Mouse (Mus musculus) embryonic facial prominence, embryonic 14.5 days (tissue): ENCODE results near the gene Nrcam. TPM values are rescaled to one million over a fixed set of nuclear protein-coding genes. Genes with fewer than 3 reads are reported as not detected.

Source experiments
- ATAC-seq: fragments of 200-750 bp; cut with Nextera tagmentation; 2 replicates; pipeline ENCODE4 v1.8.0; 2017; ENCODE audit warnings: low read depth, moderate number of reproducible peaks, moderate TSS enrichment
- DNase-seq: peaks from one replicate; pipeline ENCODE4 v3.0.0-alpha.2; 2015; ENCODE audit warnings: low spot score
- H3K27ac ChIP-seq: fragments of 300-500 bp; sonication (generic); replicated peaks from 2 replicates; pipeline ENCODE4 v1.5.1; 2014; ENCODE audit warnings: low read depth, mild to moderate bottlenecking, low read length, moderate library complexity
- H3K27me3 ChIP-seq: fragments of 300-500 bp; sonication (generic); replicated peaks from 2 replicates; pipeline ENCODE4 v1.6.1; 2014; ENCODE audit warnings: low read length; ENCODE audit not compliant: control insufficient read depth, insufficient read depth
- H3K36me3 ChIP-seq: fragments of 300-500 bp; sonication (generic); 2 replicates; pipeline ENCODE4 v1.6.1; 2014; ENCODE audit warnings: low read length, mixed read lengths; ENCODE audit not compliant: control insufficient read depth, insufficient read depth
- H3K4me1 ChIP-seq: fragments of 300-500 bp; sonication (generic); 2 replicates; pipeline ENCODE4 v1.6.1; 2014; ENCODE audit warnings: antibody characterized with exemption, low read length; ENCODE audit not compliant: control insufficient read depth, insufficient read depth
- H3K4me2 ChIP-seq: fragments of 300-500 bp; sonication (generic); 2 replicates; pipeline ENCODE4 v1.6.1; 2014; ENCODE audit warnings: low read depth, mild to moderate bottlenecking, low read length, moderate library complexity, mixed read lengths
- H3K4me3 ChIP-seq: fragments of 300-500 bp; sonication (generic); 2 replicates; pipeline ENCODE4 v1.5.1; 2014; ENCODE audit warnings: low read depth, mild to moderate bottlenecking, low read length
- H3K9ac ChIP-seq: fragments of 300-500 bp; sonication (generic); 2 replicates; pipeline ENCODE4 v1.6.1; 2014; ENCODE audit warnings: low read depth, mild to moderate bottlenecking, low read length, moderate library complexity, mixed read lengths
- H3K9me3 ChIP-seq: fragments of 300-500 bp; sonication (generic); 2 replicates; pipeline ENCODE4 v1.6.1; 2016; ENCODE audit warnings: low read length; ENCODE audit not compliant: control insufficient read depth
- WGBS: fragments of 180-500 bp; shearing (Covaris S2); extraction: QIAGEN DNeasy Blood & Tissue Kit; methylation state at CpG from one replicate; pipeline ENCODE4 v1.1.7; 2014; 5-methylcytosine and 5-hydroxymethylcytosine counted together
- polyA plus RNA-seq: library from polyadenylated mRNA; unstranded; fragments of >200 nt; fragmentation: Nextera tagmentation; extraction: Ambion mirVana; gene quantifications from 2 replicates; pipeline ENCODE4 v1.2.1, GENCODE M21; 2014

Nrcam gene
- polyA plus RNA-seq, 1 experiment from 2014 or later, result 8.7 TPM

GRCm38 (mm10) chr12:44471073-44471472, 142.4 kb downstream of the Nrcam start:
- no peaks in the 10 kb centered on the region for H3K36me3 ChIP-seq
- no peak for DNase-seq
- H3K27ac ChIP-seq, result no peak overlapping the region
- no peak for ATAC-seq
- no peaks in the 10 kb centered on the region for H3K9me3 ChIP-seq
- WGBS, result 81% methylated on average over 5 of the region's 5 CpGs
- no peak overlapping the region for H3K4me2 ChIP-seq
- no peak overlapping the region for H3K9ac ChIP-seq
- H3K27me3 ChIP-seq, result no peaks in the 10 kb centered on the region
- H3K4me3 ChIP-seq, result no peak overlapping the region
- no peaks in the 10 kb centered on the region for H3K4me1 ChIP-seq

DNA sequence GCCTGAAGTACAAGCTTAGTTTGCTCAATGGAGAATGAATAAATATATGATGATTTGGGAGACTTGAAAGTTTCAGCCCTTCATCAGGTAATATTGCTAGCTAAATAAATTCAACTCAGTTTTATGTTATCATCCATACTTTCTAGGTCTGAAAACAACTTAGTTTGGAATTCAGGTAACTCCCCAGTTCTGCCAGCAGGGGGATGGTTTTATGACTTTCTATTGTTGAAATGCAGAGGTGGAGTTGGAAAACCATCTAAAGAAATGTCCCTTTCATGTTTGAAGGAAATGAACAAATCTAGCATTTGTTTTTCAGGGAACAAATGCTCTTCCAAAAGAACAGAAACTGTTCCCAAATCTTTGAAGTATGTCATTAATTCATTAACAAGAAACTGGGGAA, 146.7 kb downstream of the Nrcam start:
- DNase-seq (no peak), ATAC-seq (no peak)
- H3K36me3 ChIP-seq, result no peaks in the 10 kb centered on the region

GRCm38 (mm10) chr12:44479260-44480030, 150.8 kb downstream of the Nrcam start:
- no peak overlapping the region for H3K4me3 ChIP-seq
- no peaks in the 10 kb centered on the region for H3K9me3 ChIP-seq
- no peak overlapping the region for H3K9ac ChIP-seq
- WGBS, result 76% methylated on average over 6 of the region's 6 CpGs
- no peak overlapping the region for H3K27ac ChIP-seq
- DNase-seq (no peak), ATAC-seq (no peak)
- H3K27me3 ChIP-seq, result no peaks in the 10 kb centered on the region
- no peaks in the 10 kb centered on the region for H3K4me1 ChIP-seq
- no peaks in the 10 kb centered on the region for H3K36me3 ChIP-seq
- H3K4me2 ChIP-seq, result no peak overlapping the region

More for the DNA sequence above, 146.7 kb downstream of the Nrcam start:
- Histone ChIP-seq H3K9ac (no peak overlapping the region), H3K27me3 (no peaks in the 10 kb centered on the region), H3K4me3 (no peak overlapping the region), H3K9me3 (no peaks in the 10 kb centered on the region), H3K4me1 (no peaks in the 10 kb centered on the region), H3K27ac (no peak overlapping the region), H3K4me2 (no peak overlapping the region)

DNA sequence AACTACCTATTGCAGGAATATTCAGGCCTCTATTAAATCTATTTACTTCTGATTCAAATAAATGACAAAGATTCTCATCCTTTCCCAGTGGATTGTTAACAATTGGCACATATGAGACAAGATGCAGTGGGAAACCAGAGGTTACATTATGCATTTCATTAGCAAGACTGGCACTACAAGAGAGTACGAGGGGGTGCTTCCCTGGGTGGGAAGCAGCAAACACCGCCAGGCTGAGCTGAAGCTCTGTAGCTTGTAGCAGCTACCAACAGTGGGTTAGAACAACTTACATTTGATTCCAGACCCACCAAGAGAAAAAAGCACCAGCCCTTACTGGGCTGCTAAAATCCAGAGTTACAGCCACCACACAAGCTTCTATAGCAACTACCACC, 151.3 kb downstream of the Nrcam start:
- ATAC-seq (no peak), DNase-seq (no peak)
- no peaks in the 10 kb centered on the region for H3K36me3 ChIP-seq
- H3K27ac ChIP-seq, result no peak overlapping the region
- no peaks in the 10 kb centered on the region for H3K4me1 ChIP-seq
- H3K4me2 ChIP-seq, result no peak overlapping the region
- H3K9ac ChIP-seq, result no peak overlapping the region
- no peaks in the 10 kb centered on the region for H3K27me3 ChIP-seq
- WGBS, result 88% methylated on average over 2 of the region's 2 CpGs
- no peaks in the 10 kb centered on the region for H3K9me3 ChIP-seq
- H3K4me3 ChIP-seq, result no peak overlapping the region

DNA sequence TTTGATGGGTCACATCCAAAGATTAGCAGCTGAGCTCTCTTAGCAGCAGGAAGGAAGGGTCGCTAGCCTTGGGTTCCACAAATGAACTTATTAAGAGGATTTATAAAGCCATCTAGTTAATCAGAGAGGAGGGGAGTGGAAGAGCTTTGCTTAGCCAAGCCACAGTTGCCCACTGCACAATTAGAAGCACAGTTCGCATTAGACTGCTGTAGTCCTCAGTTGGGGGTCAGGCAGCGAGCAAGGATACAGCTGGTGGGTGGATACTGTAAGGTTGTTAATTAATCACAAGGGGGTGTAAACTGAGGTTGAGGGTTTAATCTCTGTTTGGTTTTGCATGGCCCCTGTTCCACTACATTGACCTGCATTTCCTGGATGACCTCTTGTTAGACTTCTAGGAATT, 152.7 kb downstream of the Nrcam start:
- no peak overlapping the region for H3K27ac ChIP-seq
- ATAC-seq (no peak), DNase-seq (no peak)
- no peak overlapping the region for H3K4me2 ChIP-seq
- 67% methylated on average over 3 of the region's 3 CpGs for WGBS
- no peaks in the 10 kb centered on the region for H3K4me1 ChIP-seq
- H3K27me3 ChIP-seq, result no peaks in the 10 kb centered on the region
- no peak overlapping the region for H3K9ac ChIP-seq
- H3K9me3 ChIP-seq, result no peaks in the 10 kb centered on the region
- H3K36me3 ChIP-seq, result no peaks in the 10 kb centered on the region
- H3K4me3 ChIP-seq, result no peak overlapping the region

- WGBS, result 65% methylated on average over 5 of the region's 5 CpGs
- Histone ChIP-seq H3K27me3 (no peaks in the 10 kb centered on the region), H3K9ac (no peak overlapping the region), H3K27ac (no peak overlapping the region), H3K4me1 (no peaks in the 10 kb centered on the region), H3K4me3 (no peak overlapping the region), H3K36me3 (no peaks in the 10 kb centered on the region), H3K9me3 (no peaks in the 10 kb centered on the region), H3K4me2 (no peak overlapping the region)
- ATAC-seq (no peak), DNase-seq (peak; percentile 5)
Observed at GRCm38 (mm10) chr12:44492759-44493479, 164.2 kb downstream of the Nrcam start.

GRCm38 (mm10) chr12:44497762-44498161, 169.1 kb downstream of the Nrcam start:
- H3K4me1 ChIP-seq, result no peaks in the 10 kb centered on the region
- H3K27me3 ChIP-seq, result no peaks in the 10 kb centered on the region
- H3K4me2 ChIP-seq, result no peak overlapping the region
- WGBS, result 75% methylated on average over 2 of the region's 2 CpGs
- no peak overlapping the region for H3K27ac ChIP-seq
- H3K36me3 ChIP-seq, result no peaks in the 10 kb centered on the region
- H3K9me3 ChIP-seq, result no peaks in the 10 kb centered on the region
- H3K9ac ChIP-seq, result no peak overlapping the region
- no peak overlapping the region for H3K4me3 ChIP-seq
- DNase-seq (no peak), ATAC-seq (no peak)

DNA sequence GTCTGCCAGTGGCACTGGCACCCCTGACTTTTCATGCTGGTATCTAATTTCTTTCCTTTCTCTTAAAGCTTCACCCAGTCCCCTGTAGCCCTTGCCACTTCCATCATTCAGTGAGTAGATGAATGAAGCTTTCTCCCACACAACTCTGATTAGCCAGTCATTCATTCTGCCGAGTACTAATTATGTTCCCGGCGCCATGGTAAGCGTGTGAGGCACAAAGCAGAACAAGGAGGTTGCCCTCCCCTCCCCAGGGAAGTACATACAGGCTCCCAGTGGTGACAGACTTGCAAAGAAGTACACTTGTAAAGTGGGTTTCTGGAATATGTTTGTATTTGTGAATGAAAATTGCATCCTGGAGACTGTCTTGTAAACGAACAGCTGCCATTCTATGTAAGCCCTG, 170.2 kb downstream of the Nrcam start:
- Histone ChIP-seq H3K4me1 (no peaks in the 10 kb centered on the region), H3K27ac (no peak overlapping the region), H3K4me3 (no peak overlapping the region), H3K9ac (no peak overlapping the region), H3K4me2 (no peak overlapping the region), H3K9me3 (no peaks in the 10 kb centered on the region), H3K36me3 (no peaks in the 10 kb centered on the region), H3K27me3 (no peaks in the 10 kb centered on the region)
- 64% methylated on average over 5 of the region's 5 CpGs for WGBS
- DNase-seq, result peak; percentile 17
- ATAC-seq, result no peak
